Mouse (Mus musculus) heart, embryonic 13.5 days (tissue): ENCODE results near the gene Insc. TPM values are rescaled to one million over a fixed set of nuclear protein-coding genes. Genes with fewer than 3 reads are reported as not detected.

Experiments
- ATAC-seq: fragments of 200-750 bp; cut with Nextera tagmentation; 2 replicates; pipeline ENCODE4 v1.8.0; 2017; ENCODE audit warnings: moderate TSS enrichment; ENCODE audit not compliant: insufficient number of reproducible peaks, low FRiP score, low TSS enrichment; ENCODE audit errors: extremely low read depth
- H3K27ac ChIP-seq: fragments of 300-500 bp; sonication (generic); replicated peaks from 2 replicates; pipeline ENCODE4 v1.5.1; 2015; ENCODE audit warnings: moderate library complexity, mild to moderate bottlenecking, inconsistent platforms
- H3K27me3 ChIP-seq: fragments of 300-500 bp; sonication (generic); replicated peaks from 2 replicates; pipeline ENCODE4 v1.6.1; 2015; ENCODE audit warnings: mild to moderate bottlenecking, inconsistent platforms
- H3K36me3 ChIP-seq: fragments of 300-500 bp; sonication (generic); 2 replicates; pipeline ENCODE4 v1.6.1; 2015; ENCODE audit warnings: mild to moderate bottlenecking, inconsistent platforms
- H3K4me1 ChIP-seq: fragments of 300-500 bp; sonication (generic); 2 replicates; pipeline ENCODE4 v1.6.1; 2015; ENCODE audit warnings: inconsistent platforms
- H3K4me2 ChIP-seq: fragments of 300-500 bp; sonication (generic); 2 replicates; pipeline ENCODE4 v1.6.1; 2015; ENCODE audit warnings: inconsistent platforms, mild to moderate bottlenecking, moderate library complexity
- H3K4me3 ChIP-seq: fragments of 300-500 bp; sonication (generic); 2 replicates; pipeline ENCODE4 v1.5.1; 2015; ENCODE audit warnings: moderate library complexity, mild to moderate bottlenecking, inconsistent platforms
- H3K9ac ChIP-seq: fragments of 300-500 bp; sonication (generic); 2 replicates; pipeline ENCODE4 v1.6.1; 2015; ENCODE audit warnings: inconsistent platforms, mild to moderate bottlenecking, moderate library complexity
- H3K9me3 ChIP-seq: fragments of 300-500 bp; sonication (generic); 2 replicates; pipeline ENCODE4 v1.6.1; 2016; ENCODE audit warnings: inconsistent platforms
- WGBS: fragments of 180-500 bp; shearing (Covaris S2); methylation state at CpG from one replicate; pipeline ENCODE4 v1.1.7; 2015; ENCODE audit warnings: mixed read lengths; 5-methylcytosine and 5-hydroxymethylcytosine counted together
- polyA plus RNA-seq: library from polyadenylated mRNA; unstranded; fragments of >200 nt; fragmentation: Nextera tagmentation; extraction: Ambion mirVana; gene quantifications from 2 replicates; pipeline ENCODE4 v1.2.1, GENCODE M21; 2015

The Insc gene
- polyA plus RNA-seq, 1 experiment from 2014 or later: 4.3 TPM

DNA sequence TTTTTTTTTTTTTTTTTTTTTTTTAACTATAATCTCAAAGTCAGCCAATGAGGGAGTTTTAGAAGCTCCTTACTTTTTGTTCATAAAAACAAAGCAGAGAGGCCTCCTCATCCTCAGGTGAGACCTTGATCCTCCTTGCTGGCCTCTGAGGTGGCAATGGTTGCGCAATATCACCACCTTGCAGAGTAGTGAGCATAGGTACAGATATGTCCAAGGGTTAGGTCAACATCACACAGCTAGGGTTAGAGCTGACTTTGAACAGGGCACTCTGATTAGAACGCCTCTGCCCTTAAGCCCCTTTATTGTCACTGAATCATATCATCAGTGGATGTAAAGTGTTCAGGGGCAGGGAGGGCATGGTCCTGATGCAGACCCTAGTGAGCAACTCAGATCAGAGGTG lies 131.1 kb downstream of the Insc start:
- Histone ChIP-seq H3K4me2 (no peak overlapping the region), H3K27me3 (no peaks in the 10 kb centered on the region), H3K27ac (no peak overlapping the region), H3K4me1 (peaks cover 21% of the 10 kb centered on the region), H3K36me3 (no peaks in the 10 kb centered on the region), H3K9me3 (no peaks in the 10 kb centered on the region), H3K4me3 (no peak overlapping the region), H3K9ac (no peak overlapping the region)
- WGBS: 74% methylated on average over 2 of the region's 2 CpGs
- no peak for ATAC-seq

DNA sequence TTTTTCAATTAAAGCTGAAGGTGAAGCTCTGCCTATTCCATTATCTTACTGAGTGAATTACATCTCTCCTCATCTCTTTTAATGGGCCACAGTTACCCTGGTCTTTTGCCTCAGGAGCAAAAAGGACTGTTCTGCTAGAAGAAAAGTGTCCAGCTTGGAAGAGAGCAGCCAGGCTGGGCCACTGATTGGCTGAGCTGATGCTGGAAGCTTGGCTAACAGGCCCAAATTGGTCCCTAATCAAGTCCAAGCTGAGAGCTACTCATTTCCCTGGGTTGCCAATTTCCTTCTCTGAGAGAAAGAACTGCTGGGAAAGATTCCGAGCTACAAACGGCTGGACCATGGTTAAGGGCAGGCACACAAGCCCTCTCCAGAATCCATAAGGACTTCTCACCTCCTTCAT lies 140.1 kb downstream of the Insc start:
- Histone ChIP-seq H3K9ac (no peak overlapping the region), H3K27me3 (no peaks in the 10 kb centered on the region), H3K36me3 (no peaks in the 10 kb centered on the region), H3K4me2 (no peak overlapping the region), H3K27ac (no peak overlapping the region), H3K4me3 (no peak overlapping the region), H3K4me1 (no peaks in the 10 kb centered on the region), H3K9me3 (no peaks in the 10 kb centered on the region)
- WGBS: 86% methylated on average over 2 of the region's 2 CpGs
- no peak for ATAC-seq

- H3K27ac ChIP-seq: no peak overlapping the region
- no peaks in the 10 kb centered on the region for H3K4me1 ChIP-seq
- H3K27me3 ChIP-seq: no peaks in the 10 kb centered on the region
- H3K36me3 ChIP-seq: no peaks in the 10 kb centered on the region
- no peak for ATAC-seq
- no peak overlapping the region for H3K4me3 ChIP-seq
- no peak overlapping the region for H3K4me2 ChIP-seq
- no peaks in the 10 kb centered on the region for H3K9me3 ChIP-seq
- H3K9ac ChIP-seq: no peak overlapping the region
- WGBS: 72% methylated on average over 4 of the region's 4 CpGs
Measured at GRCm38 (mm10) chr7:114886933-114887332, 143.4 kb downstream of the Insc start.

DNA sequence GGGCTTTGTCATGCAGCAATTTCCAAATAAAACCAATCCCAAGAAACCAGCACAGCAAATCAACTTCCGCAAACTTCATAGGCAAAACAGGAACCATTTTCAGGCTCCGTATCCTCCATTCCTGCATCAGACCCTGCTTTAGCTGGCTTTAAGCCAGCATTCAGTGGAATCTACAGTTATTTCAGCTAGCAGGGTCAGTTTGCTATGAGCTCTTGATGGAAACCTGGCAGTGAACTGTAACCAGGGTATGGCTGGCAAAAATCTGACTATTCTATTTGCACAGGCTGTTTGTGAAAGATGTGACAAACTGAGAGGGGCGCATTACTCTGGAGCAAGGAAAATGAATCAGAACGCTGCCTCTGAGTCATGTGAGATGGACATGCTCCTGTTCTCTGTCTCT lies 146.7 kb downstream of the Insc start:
- no peak overlapping the region for H3K27ac ChIP-seq
- H3K36me3 ChIP-seq: no peaks in the 10 kb centered on the region
- 81% methylated on average over 4 of the region's 4 CpGs for WGBS
- H3K4me1 ChIP-seq: no peaks in the 10 kb centered on the region
- H3K4me2 ChIP-seq: no peak overlapping the region
- no peak overlapping the region for H3K9ac ChIP-seq
- no peak for ATAC-seq
- H3K4me3 ChIP-seq: no peak overlapping the region
- no peaks in the 10 kb centered on the region for H3K27me3 ChIP-seq
- no peaks in the 10 kb centered on the region for H3K9me3 ChIP-seq

DNA sequence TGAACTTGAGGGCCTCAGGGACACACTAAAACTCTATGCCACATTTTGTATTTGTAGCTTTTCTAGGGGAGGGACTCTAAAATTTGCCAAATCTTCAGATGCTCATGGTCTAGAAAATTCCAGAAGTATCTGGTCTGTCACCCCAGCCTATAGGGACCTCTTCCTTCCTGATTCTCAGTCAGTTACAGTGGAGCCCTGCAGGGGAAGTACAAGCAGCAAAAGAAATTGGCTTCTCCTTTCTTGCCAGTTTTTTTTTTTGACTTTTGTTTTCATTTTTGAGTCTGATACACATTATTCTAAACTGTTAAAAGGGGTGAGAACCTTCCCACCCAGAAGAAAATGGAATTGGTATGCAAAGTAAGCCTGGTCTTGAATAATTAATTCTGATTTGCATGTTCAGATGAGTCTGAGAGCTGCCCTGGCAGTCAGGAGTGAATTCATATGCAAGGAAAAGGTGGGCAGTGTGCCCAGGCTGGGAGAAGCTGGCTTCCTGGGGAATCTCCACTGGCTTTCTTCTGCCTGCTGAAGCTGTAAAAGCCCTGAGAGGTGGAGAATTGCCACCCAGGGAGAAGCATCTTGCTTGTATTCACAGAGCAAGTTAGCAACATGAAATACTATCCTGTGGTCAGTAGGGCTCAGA lies 149.2 kb downstream of the Insc start:
- no peaks in the 10 kb centered on the region for H3K36me3 ChIP-seq
- H3K9me3 ChIP-seq: no peaks in the 10 kb centered on the region
- no peak overlapping the region for H3K4me2 ChIP-seq
- no peak overlapping the region for H3K4me3 ChIP-seq
- H3K9ac ChIP-seq: no peak overlapping the region
- H3K4me1 ChIP-seq: no peaks in the 10 kb centered on the region
- no peak overlapping the region for H3K27ac ChIP-seq
- H3K27me3 ChIP-seq: no peaks in the 10 kb centered on the region
- ATAC-seq: no peak

DNA sequence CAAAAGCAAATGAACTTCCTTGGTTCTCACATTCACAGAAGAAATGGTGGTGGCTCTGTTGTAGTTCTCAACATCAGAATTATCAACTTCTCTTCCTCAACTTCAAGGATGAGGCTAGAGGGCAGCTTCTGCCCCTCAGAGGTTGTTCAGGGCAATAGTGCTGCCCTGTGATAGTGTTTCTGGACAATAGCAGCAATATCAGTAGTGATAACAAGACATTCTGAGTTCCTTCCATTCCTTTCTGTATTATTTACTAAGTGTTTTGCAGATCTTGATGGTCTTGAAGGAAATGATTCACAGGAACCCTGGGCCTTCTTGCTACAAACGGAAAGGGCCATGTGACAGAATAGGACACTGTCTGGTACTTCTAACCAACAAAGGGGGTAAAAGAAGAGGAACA lies 150.4 kb downstream of the Insc start:
- Histone ChIP-seq H3K27ac (no peak overlapping the region), H3K4me2 (no peak overlapping the region), H3K9me3 (no peaks in the 10 kb centered on the region), H3K27me3 (no peaks in the 10 kb centered on the region), H3K4me3 (no peak overlapping the region), H3K9ac (no peak overlapping the region), H3K36me3 (no peaks in the 10 kb centered on the region), H3K4me1 (no peaks in the 10 kb centered on the region)
- no peak for ATAC-seq
- WGBS: 65% methylated on average over 1 of the region's 1 CpGs

GRCm38 (mm10) chr7:114896966-114897697 lies 153.6 kb downstream of the Insc start:
- Histone ChIP-seq H3K4me2 (no peak overlapping the region), H3K27me3 (no peaks in the 10 kb centered on the region), H3K27ac (no peak overlapping the region), H3K9ac (no peak overlapping the region), H3K36me3 (no peaks in the 10 kb centered on the region), H3K4me3 (no peak overlapping the region), H3K4me1 (no peaks in the 10 kb centered on the region), H3K9me3 (no peaks in the 10 kb centered on the region)
- WGBS: 81% methylated on average over 15 of the region's 15 CpGs
- ATAC-seq: no peak

Other genes with a start within 250 kb of the Insc start
- gene Cyp2r1, start 180.7 kb upstream of the Insc start, polyA plus RNA-seq: 1.4 and 1.6 TPM in 2 replicates
- gene Calca, start 107.3 kb upstream of the Insc start, polyA plus RNA-seq: 7.9 TPM in 2 replicates
- 0.15 TPM in 1 of 2 replicates, not detected in the other for gene Calcb, start 25.1 kb upstream of the Insc start, polyA plus RNA-seq